Comparison of ENCODE assay signal across 10 mouse cellular contexts in the genomic region with DNA sequence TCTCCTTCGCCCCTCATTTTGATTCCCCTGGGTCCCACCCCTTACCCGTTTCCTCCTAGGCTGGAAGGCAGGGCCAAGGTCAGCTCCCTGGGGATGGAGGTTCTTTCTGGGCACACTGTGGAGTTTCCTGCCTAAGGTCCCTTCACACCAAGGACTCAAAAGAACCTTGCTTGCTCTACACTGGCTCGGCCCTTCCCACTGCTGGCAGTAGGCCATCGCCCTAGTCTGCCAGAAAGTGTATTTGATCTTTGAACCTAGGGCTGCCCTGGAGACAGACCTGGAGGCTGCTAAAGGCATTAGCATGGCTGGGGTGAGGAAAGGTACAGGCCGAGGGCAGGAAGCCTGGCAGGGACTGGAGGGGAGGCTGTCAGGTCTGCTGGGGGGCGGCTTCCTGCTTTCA.
DNase-seq lines count a peak whose midpoint lies in the region; ATAC-seq and TF ChIP-seq lines count a peak whose summit lies in the region.
"Had no signal": no experiment of that assay in that cellular context is flagged by ENCODE, and none has a peak within 500 bp of the region (broad histone marks: within the 10 kb centered on the region; RNA-seq: fewer than 3 reads in every experiment).

No protein-coding gene starts in this region.

- no peak overlapping the region for H3K4me3 ChIP-seq in heart, embryonic 10.5 days
- H3K4me3 ChIP-seq in intestine, postnatal 0 days (ENCODE audit: low read depth, low read length) = no peak overlapping the region
- H3K4me3 ChIP-seq in stomach, embryonic 16.5 days (replicated peaks; ENCODE audit: low read length) = no peak overlapping the region
- no peak overlapping the region for H3K4me3 ChIP-seq in forebrain, embryonic 11.5 days (ENCODE audit: low read depth, low read length)
- H3K4me3 ChIP-seq: forebrain, embryonic 12.5 days; limb, embryonic 13.5 days had no signal

- no peaks in the 10 kb centered on the region for H3K36me3 ChIP-seq in heart, embryonic 10.5 days
- no peaks in the 10 kb centered on the region for H3K36me3 ChIP-seq in intestine, postnatal 0 days (ENCODE audit: control insufficient read depth, insufficient read depth)
- H3K36me3 ChIP-seq in stomach, embryonic 16.5 days (ENCODE audit: control insufficient read depth, insufficient read depth, low read length) = no peaks in the 10 kb centered on the region
- no peaks in the 10 kb centered on the region for H3K36me3 ChIP-seq in forebrain, embryonic 11.5 days (ENCODE audit: control insufficient read depth, insufficient read depth, low read length)
- H3K36me3 ChIP-seq: forebrain, embryonic 12.5 days; limb, embryonic 13.5 days had no signal

- no peaks in the 10 kb centered on the region for H3K9me3 ChIP-seq in heart, embryonic 10.5 days
- no peaks in the 10 kb centered on the region for H3K9me3 ChIP-seq in intestine, postnatal 0 days (ENCODE audit: control insufficient read depth)
- H3K9me3 ChIP-seq in stomach, embryonic 16.5 days (replicated peaks; ENCODE audit: control insufficient read depth, low read length) = no peaks in the 10 kb centered on the region
- no peaks in the 10 kb centered on the region for H3K9me3 ChIP-seq in forebrain, embryonic 11.5 days (ENCODE audit: control insufficient read depth, low read length)
- H3K9me3 ChIP-seq: forebrain, embryonic 12.5 days; limb, embryonic 13.5 days had no signal

- H3K4me2 ChIP-seq in intestine, postnatal 0 days (replicated peaks; ENCODE audit: low read depth) = no peak overlapping the region
- H3K4me2 ChIP-seq in stomach, embryonic 16.5 days (ENCODE audit: low read depth, low read length) = no peak overlapping the region
- no peak overlapping the region for H3K4me2 ChIP-seq in forebrain, embryonic 11.5 days (ENCODE audit: low read depth, low read length, severe bottlenecking)
- H3K4me2 ChIP-seq: forebrain, embryonic 12.5 days; limb, embryonic 13.5 days had no signal

- H3K27me3 ChIP-seq in heart, embryonic 10.5 days (ENCODE audit: insufficient read depth, poor library complexity, severe bottlenecking) = peaks cover 7% of the 10 kb centered on the region
- H3K27me3 ChIP-seq in intestine, postnatal 0 days (replicated peaks; ENCODE audit: control insufficient read depth, insufficient read depth, low read length) = no peaks in the 10 kb centered on the region
- no peaks in the 10 kb centered on the region for H3K27me3 ChIP-seq in stomach, embryonic 16.5 days (ENCODE audit: control insufficient read depth, insufficient read depth, low read length)
- no peaks in the 10 kb centered on the region for H3K27me3 ChIP-seq in forebrain, embryonic 11.5 days (ENCODE audit: control insufficient read depth, insufficient read depth, low read length)
- H3K27me3 ChIP-seq: forebrain, embryonic 12.5 days had no signal

- 0 out of 2 replicates have a peak overlapping the region, but pooled peaks have one; percentile 1 for H3K27ac ChIP-seq in heart, embryonic 10.5 days
- no peak overlapping the region for H3K27ac ChIP-seq in intestine, postnatal 0 days (ENCODE audit: low read depth, low read length)
- no peak overlapping the region for H3K27ac ChIP-seq in stomach, embryonic 16.5 days (ENCODE audit: low read length)
- no peak overlapping the region for H3K27ac ChIP-seq in forebrain, embryonic 11.5 days (ENCODE audit: low read depth, low read length)
- H3K27ac ChIP-seq: forebrain, embryonic 12.5 days; limb, embryonic 13.5 days had no signal

- TF ChIP-seq CTCF in intestine, postnatal 0 days (IDR thresholded peaks at IDR 0.05; ENCODE audit: low read depth) = no peak

- ATAC-seq in intestine, postnatal 0 days = peak; percentile 61
- ATAC-seq in stomach, embryonic 16.5 days (ENCODE audit: insufficient read depth, low FRiP score) = peak; percentile 57; the same call in 1 of the 2 replicates
- ATAC-seq in forebrain, embryonic 11.5 days (replicated peaks; ENCODE audit: low FRiP score) = no peak

- H3K9ac ChIP-seq in intestine, postnatal 0 days (ENCODE audit: low read depth, low read length) = no peak overlapping the region
- no peak overlapping the region for H3K9ac ChIP-seq in stomach, embryonic 16.5 days (ENCODE audit: low read length)
- no peak overlapping the region for H3K9ac ChIP-seq in forebrain, embryonic 11.5 days (ENCODE audit: low read length)
- H3K9ac ChIP-seq: forebrain, embryonic 12.5 days; limb, embryonic 13.5 days had no signal

- H3K4me1 ChIP-seq in heart, embryonic 10.5 days = peaks cover 45% of the 10 kb centered on the region
- no peaks in the 10 kb centered on the region for H3K4me1 ChIP-seq in intestine, postnatal 0 days (replicated peaks; ENCODE audit: control insufficient read depth, insufficient read depth, low read length)
- 0 out of 2 replicates have a peak, but pooled peaks cover 2% of the 10 kb centered on the region for H3K4me1 ChIP-seq in stomach, embryonic 16.5 days (ENCODE audit: control insufficient read depth, insufficient read depth, low read length)
- peaks cover 3% of the 10 kb centered on the region; the same call in 1 of the 2 replicates for H3K4me1 ChIP-seq in forebrain, embryonic 11.5 days (replicated peaks; ENCODE audit: control insufficient read depth, insufficient read depth, low read length)

- DNase-seq in heart, embryonic 10.5 days (ENCODE audit: low spot score) = no peak
- no peak for DNase-seq in heart, adult 9 months (ENCODE audit: low spot score in 2 of 2)
- DNase-seq in ovary, postnatal 36 days (ENCODE audit: low spot score) = peak; percentile 58
- no peak for DNase-seq in ovary, postnatal 10 days (ENCODE audit: low spot score)
- DNase-seq in thymus, postnatal 10 days (ENCODE audit: low spot score in 2 of 2) = no peak
- no peak for DNase-seq in forebrain, embryonic 11.5 days (ENCODE audit: low spot score)

- 61% methylated on average over 6 of the region's 6 CpGs for WGBS in heart, embryonic 10.5 days
- WGBS in intestine, postnatal 0 days = 39% methylated on average over 6 of the region's 6 CpGs
- 52% methylated on average over 6 of the region's 6 CpGs for WGBS in stomach, embryonic 16.5 days
- WGBS in forebrain, embryonic 11.5 days = 77% methylated on average over 6 of the region's 6 CpGs
